Comparison of ENCODE assay signal across 9 mouse cellular contexts in genomic region chr3:102763713-102764400, GRCm38 (mm10). TPM values are rescaled to one million over a fixed set of nuclear protein-coding genes. Genes with fewer than 3 reads are reported as not detected.
A peak's percentile ranks its signal among the peaks of the same experiment; 100 is the strongest.
DNase-seq lines count a peak whose midpoint lies in the region; ATAC-seq lines count a peak whose summit lies in the region.
"Had no signal": no experiment of that assay in that cellular context is flagged by ENCODE, and none has a peak within 500 bp of the region (broad histone marks: within the 10 kb centered on the region; RNA-seq: fewer than 3 reads in every experiment).

No protein-coding gene starts in this region.

- no peak overlapping the region for H3K4me2 ChIP-seq in forebrain, embryonic 13.5 days
- no peak overlapping the region for H3K4me2 ChIP-seq in neural tube, embryonic 15.5 days
- no peak overlapping the region for H3K4me2 ChIP-seq in liver, embryonic 12.5 days
- H3K4me2 ChIP-seq: lung, embryonic 15.5 days had no signal

- H3K4me1 ChIP-seq in forebrain, embryonic 13.5 days = peaks cover 16% of the 10 kb centered on the region; the same call in 1 of the 2 replicates
- H3K4me1 ChIP-seq in neural tube, embryonic 15.5 days = peaks cover 7% of the 10 kb centered on the region
- H3K4me1 ChIP-seq in liver, embryonic 12.5 days = peaks cover 9% of the 10 kb centered on the region; the same call in 1 of the 2 replicates

- H3K27ac ChIP-seq in forebrain, embryonic 13.5 days = peak overlapping the region; percentile 67
- peak overlapping the region; percentile 58; the same call in 1 of the 2 replicates for H3K27ac ChIP-seq in neural tube, embryonic 15.5 days (replicated peaks)
- H3K27ac ChIP-seq in liver, embryonic 12.5 days = no peak overlapping the region
- H3K27ac ChIP-seq: lung, embryonic 15.5 days had no signal

- peak; percentile 21 for DNase-seq in ovary, postnatal 14 days (ENCODE audit: low spot score)
- no peak for DNase-seq in ovary, adult 18-20 months (ENCODE audit: low spot score)
- DNase-seq in heart, postnatal 10 days = peak; percentile 54 to 56
- no peak for DNase-seq in spleen, adult 12 weeks (ENCODE audit: low spot score)
- no peak for DNase-seq in embryo, embryonic 10.5 days (ENCODE audit: low spot score)

- intact Hi-C loops in heart, postnatal 10 days (cut with DNase I) = loop anchor here (5.0 kb wide), 1 partner anchor 47 kb away; no protein-coding TSS in a partner anchor

- WGBS in forebrain, embryonic 13.5 days = 42% methylated on average over 10 of the region's 10 CpGs
- 42% methylated on average over 10 of the region's 10 CpGs for WGBS in neural tube, embryonic 15.5 days
- 31% methylated on average over 10 of the region's 10 CpGs for WGBS in liver, embryonic 12.5 days (ENCODE audit: insufficient replicate concordance)

- H3K9me3 ChIP-seq in forebrain, embryonic 13.5 days (replicated peaks) = no peaks in the 10 kb centered on the region
- H3K9me3 ChIP-seq in neural tube, embryonic 15.5 days (replicated peaks) = no peaks in the 10 kb centered on the region
- no peaks in the 10 kb centered on the region for H3K9me3 ChIP-seq in liver, embryonic 12.5 days (replicated peaks)
- H3K9me3 ChIP-seq: lung, embryonic 15.5 days had no signal

- peaks cover 38% of the 10 kb centered on the region for H3K36me3 ChIP-seq in forebrain, embryonic 13.5 days (ENCODE audit: poor library complexity, severe bottlenecking)
- peaks cover 32% of the 10 kb centered on the region for H3K36me3 ChIP-seq in neural tube, embryonic 15.5 days
- 0 out of 2 replicates have a peak, but pooled peaks cover 3% of the 10 kb centered on the region for H3K36me3 ChIP-seq in liver, embryonic 12.5 days

- ATAC-seq in forebrain, embryonic 13.5 days = peak; percentile 85
- ATAC-seq in neural tube, embryonic 15.5 days (ENCODE audit: low FRiP score) = peak; percentile 59; the same call in 1 of the 2 replicates
- ATAC-seq in liver, embryonic 12.5 days = no peak

- no peak overlapping the region for H3K4me3 ChIP-seq in forebrain, embryonic 13.5 days
- H3K4me3 ChIP-seq in neural tube, embryonic 15.5 days (replicated peaks) = no peak overlapping the region
- no peak overlapping the region for H3K4me3 ChIP-seq in liver, embryonic 12.5 days
- H3K4me3 ChIP-seq: lung, embryonic 15.5 days had no signal

- H3K9ac ChIP-seq in forebrain, embryonic 13.5 days = no peak overlapping the region
- H3K9ac ChIP-seq in neural tube, embryonic 15.5 days (replicated peaks) = no peak overlapping the region
- H3K9ac ChIP-seq in liver, embryonic 12.5 days = no peak overlapping the region
- H3K9ac ChIP-seq: lung, embryonic 15.5 days had no signal

- no peaks in the 10 kb centered on the region for H3K27me3 ChIP-seq in forebrain, embryonic 13.5 days
- no peaks in the 10 kb centered on the region for H3K27me3 ChIP-seq in neural tube, embryonic 15.5 days (replicated peaks)
- no peaks in the 10 kb centered on the region; the same call in 1 of the 2 replicates for H3K27me3 ChIP-seq in liver, embryonic 12.5 days (replicated peaks)
- H3K27me3 ChIP-seq: lung, embryonic 15.5 days had no signal

RNA-seq across cellular contexts. Expression of gene Tshb, which starts 18.7 kb away (rescaled TPM):
- polyA plus RNA-seq in forebrain, embryonic 13.5 days (2015; fragmentation: Nextera tagmentation; extraction: Ambion mirVana) = 0.08 and 0.12 TPM in 2 replicates
- not detected for total RNA-seq in heart, postnatal 10 days (2021)
- polyA plus RNA-seq in neural tube, embryonic 15.5 days (2015; fragmentation: Nextera tagmentation; extraction: Ambion mirVana) = 0.14 and 0.17 TPM in 2 replicates
- polyA plus RNA-seq in liver, embryonic 12.5 days (2016; fragmentation: Nextera tagmentation; extraction: Ambion mirVana) = not detected in 2 replicates

RNA-seq across cellular contexts. Expression of gene Tspan2, which starts 29.5 kb away (rescaled TPM):
- 5.6 and 5.8 TPM in 2 replicates for polyA plus RNA-seq in forebrain, embryonic 13.5 days (2015; fragmentation: Nextera tagmentation; extraction: Ambion mirVana)
- 10 to 100 TPM; 30.9 to 31.9 TPM for total RNA-seq in heart, postnatal 10 days (2021)
- 15.9 and 19.8 TPM in 2 replicates for polyA plus RNA-seq in neural tube, embryonic 15.5 days (2015; fragmentation: Nextera tagmentation; extraction: Ambion mirVana)
- 2.8 and 3.4 TPM in 2 replicates for polyA plus RNA-seq in liver, embryonic 12.5 days (2016; fragmentation: Nextera tagmentation; extraction: Ambion mirVana)

Comparison
In these comparisons a context has a peak if more than half of its experiments do, and no peak if none do; other contexts are left out.
1. DNase-seq: peak in ovary, postnatal 14 days (single experiment) and heart, postnatal 10 days (2 of 2); none in ovary, adult 18-20 months (single experiment), spleen, adult 12 weeks (single experiment) and embryo, embryonic 10.5 days (single experiment).